Mouse (Mus musculus): ENCODE measurements around the gene Pmepa1. TPM values are rescaled to one million over a fixed set of nuclear protein-coding genes. Genes with fewer than 3 reads are reported as not detected.

Gene Pmepa1
- polyA plus RNA-seq, 1 experiment = 0.01 TPM

DNA sequence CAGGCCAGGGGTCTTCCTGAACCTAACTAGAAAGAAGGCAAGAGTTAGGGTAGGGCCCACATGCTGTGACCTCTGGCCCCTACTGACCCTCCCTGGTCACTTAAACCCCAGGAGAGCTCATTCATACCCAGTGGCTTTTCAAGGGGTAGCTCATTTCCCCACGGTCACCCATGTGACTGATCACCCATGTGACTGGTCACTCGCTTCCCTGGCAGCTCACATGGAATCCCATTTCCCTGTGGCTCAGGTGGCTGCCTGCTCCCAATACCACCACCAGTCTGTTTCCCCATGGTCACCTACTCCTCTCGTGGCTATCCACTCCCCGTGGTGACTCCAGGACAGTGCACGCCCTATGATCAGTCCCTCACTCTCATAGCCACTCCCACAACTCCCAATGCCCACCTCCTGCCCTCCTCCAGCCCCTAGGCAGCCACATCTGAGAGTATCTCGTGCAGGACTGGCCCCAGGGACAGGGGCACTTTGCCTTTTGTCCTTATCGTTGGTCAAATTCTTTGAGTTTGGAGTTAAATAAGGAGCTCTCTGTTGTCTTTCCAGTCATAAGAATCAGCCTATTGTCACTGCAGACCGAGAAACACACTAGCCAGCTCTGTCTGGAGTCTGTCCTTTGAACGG, 17.8 kb downstream of the Pmepa1 start:
- Histone ChIP-seq H3K27me3 (ENCODE audit: control insufficient read depth) (no peaks in the 10 kb centered on the region), H3K4me3 (replicated peaks) (no peak overlapping the region), H3K4me1 (ENCODE audit: control insufficient read depth) (no peaks in the 10 kb centered on the region), H3K9me3 (ENCODE audit: control insufficient read depth, low read length) (no peaks in the 10 kb centered on the region), H3K36me3 (ENCODE audit: control insufficient read depth) (no peaks in the 10 kb centered on the region)
- TF ChIP-seq TAL1 (IDR thresholded peaks at IDR 0.05; ENCODE audit: low read length) (no peak), GATA1 (IDR thresholded peaks at IDR 0.05; ENCODE audit: low read length) (no peak)

GRCm38 (mm10) chr2:173257610-173258009, 18.7 kb downstream of the Pmepa1 start:
- no peaks in the 10 kb centered on the region for H3K4me1 ChIP-seq (ENCODE audit: control insufficient read depth)
- H3K9me3 ChIP-seq (ENCODE audit: control insufficient read depth, low read length) = no peaks in the 10 kb centered on the region
- no peak for TF ChIP-seq GATA1 (IDR thresholded peaks at IDR 0.05; ENCODE audit: low read length)
- TF ChIP-seq TAL1 (IDR thresholded peaks at IDR 0.05; ENCODE audit: low read length) = no peak
- no peaks in the 10 kb centered on the region for H3K27me3 ChIP-seq (ENCODE audit: control insufficient read depth)
- H3K4me3 ChIP-seq (replicated peaks) = no peak overlapping the region
- H3K36me3 ChIP-seq (ENCODE audit: control insufficient read depth) = no peaks in the 10 kb centered on the region

- H3K36me3 ChIP-seq (ENCODE audit: control insufficient read depth) = no peaks in the 10 kb centered on the region
- H3K27me3 ChIP-seq (ENCODE audit: control insufficient read depth) = no peaks in the 10 kb centered on the region
- H3K4me1 ChIP-seq (ENCODE audit: control insufficient read depth) = no peaks in the 10 kb centered on the region
- H3K9me3 ChIP-seq (ENCODE audit: control insufficient read depth, low read length) = no peaks in the 10 kb centered on the region
- H3K4me3 ChIP-seq (replicated peaks) = no peak overlapping the region
- TF ChIP-seq TAL1 (IDR thresholded peaks at IDR 0.05; ENCODE audit: low read length) (no peak), GATA1 (IDR thresholded peaks at IDR 0.05; ENCODE audit: low read length) (no peak)
Observed at GRCm38 (mm10) chr2:173256552-173256949, 19.8 kb downstream of the Pmepa1 start.

- TF ChIP-seq GATA1 (IDR thresholded peaks at IDR 0.05; ENCODE audit: low read length) = no peak
- H3K36me3 ChIP-seq (ENCODE audit: control insufficient read depth) = no peaks in the 10 kb centered on the region
- H3K27me3 ChIP-seq (ENCODE audit: control insufficient read depth) = no peaks in the 10 kb centered on the region
- H3K4me1 ChIP-seq (ENCODE audit: control insufficient read depth) = no peaks in the 10 kb centered on the region
- H3K9me3 ChIP-seq (ENCODE audit: control insufficient read depth, low read length) = no peaks in the 10 kb centered on the region
- no peak overlapping the region for H3K4me3 ChIP-seq (replicated peaks)
Observed at GRCm38 (mm10) chr2:173255810-173256551, 20.4 kb downstream of the Pmepa1 start.

GRCm38 (mm10) chr2:173253761-173254662, 22.3 kb downstream of the Pmepa1 start:
- H3K36me3 ChIP-seq (ENCODE audit: control insufficient read depth) = no peaks in the 10 kb centered on the region
- no peak for TF ChIP-seq GATA1 (IDR thresholded peaks at IDR 0.05; ENCODE audit: low read length)
- no peak overlapping the region for H3K4me3 ChIP-seq (replicated peaks)
- H3K9me3 ChIP-seq (ENCODE audit: control insufficient read depth, low read length) = no peaks in the 10 kb centered on the region
- H3K4me1 ChIP-seq (ENCODE audit: control insufficient read depth) = no peaks in the 10 kb centered on the region
- no peaks in the 10 kb centered on the region for H3K27me3 ChIP-seq (ENCODE audit: control insufficient read depth)

- Histone ChIP-seq H3K9me3 (ENCODE audit: control insufficient read depth, low read length) (no peaks in the 10 kb centered on the region), H3K36me3 (ENCODE audit: control insufficient read depth) (no peaks in the 10 kb centered on the region), H3K4me3 (replicated peaks) (no peak overlapping the region), H3K4me1 (ENCODE audit: control insufficient read depth) (no peaks in the 10 kb centered on the region), H3K27me3 (ENCODE audit: control insufficient read depth) (no peaks in the 10 kb centered on the region)
- no peak for TF ChIP-seq GATA1 (IDR thresholded peaks at IDR 0.05; ENCODE audit: low read length)
- no peak for TF ChIP-seq TAL1 (IDR thresholded peaks at IDR 0.05; ENCODE audit: low read length)
Observed at GRCm38 (mm10) chr2:173251675-173252074, 24.7 kb downstream of the Pmepa1 start.

- Histone ChIP-seq H3K36me3 (ENCODE audit: control insufficient read depth) (no peaks in the 10 kb centered on the region), H3K4me3 (replicated peaks) (no peak overlapping the region), H3K27me3 (ENCODE audit: control insufficient read depth) (no peaks in the 10 kb centered on the region), H3K9me3 (ENCODE audit: control insufficient read depth, low read length) (no peaks in the 10 kb centered on the region), H3K4me1 (ENCODE audit: control insufficient read depth) (no peaks in the 10 kb centered on the region)
- TF ChIP-seq TAL1 (IDR thresholded peaks at IDR 0.05; ENCODE audit: low read length) (no peak), GATA1 (IDR thresholded peaks at IDR 0.05; ENCODE audit: low read length) (no peak)
Observed at GRCm38 (mm10) chr2:173251133-173251532, 25.2 kb downstream of the Pmepa1 start.

DNA sequence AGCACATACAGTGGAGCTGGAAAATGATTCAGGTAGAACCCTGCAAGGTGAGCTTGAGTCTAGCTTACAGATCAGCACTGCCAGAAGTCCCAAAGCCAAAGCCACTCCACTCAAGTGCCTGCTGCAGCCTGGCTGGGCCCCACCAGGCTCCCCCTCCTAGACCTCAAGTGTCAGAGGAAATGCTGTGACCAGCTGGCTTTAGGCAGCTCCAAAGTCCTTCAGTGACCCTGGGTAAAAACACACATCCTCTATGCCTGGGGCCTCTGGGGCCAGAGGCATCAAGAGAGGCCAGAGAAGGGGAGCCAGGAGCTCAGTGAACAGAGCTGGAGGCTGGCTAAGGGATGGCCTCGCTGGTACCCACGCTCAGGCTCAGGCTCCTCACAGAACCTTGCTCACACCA, 25.9 kb downstream of the Pmepa1 start:
- Histone ChIP-seq H3K9me3 (ENCODE audit: control insufficient read depth, low read length) (no peaks in the 10 kb centered on the region), H3K36me3 (ENCODE audit: control insufficient read depth) (no peaks in the 10 kb centered on the region), H3K4me1 (ENCODE audit: control insufficient read depth) (no peaks in the 10 kb centered on the region), H3K27me3 (ENCODE audit: control insufficient read depth) (no peaks in the 10 kb centered on the region), H3K4me3 (replicated peaks) (no peak overlapping the region)
- no peak for TF ChIP-seq TAL1 (IDR thresholded peaks at IDR 0.05; ENCODE audit: low read length)
- TF ChIP-seq GATA1 (IDR thresholded peaks at IDR 0.05; ENCODE audit: low read length) = no peak

DNA sequence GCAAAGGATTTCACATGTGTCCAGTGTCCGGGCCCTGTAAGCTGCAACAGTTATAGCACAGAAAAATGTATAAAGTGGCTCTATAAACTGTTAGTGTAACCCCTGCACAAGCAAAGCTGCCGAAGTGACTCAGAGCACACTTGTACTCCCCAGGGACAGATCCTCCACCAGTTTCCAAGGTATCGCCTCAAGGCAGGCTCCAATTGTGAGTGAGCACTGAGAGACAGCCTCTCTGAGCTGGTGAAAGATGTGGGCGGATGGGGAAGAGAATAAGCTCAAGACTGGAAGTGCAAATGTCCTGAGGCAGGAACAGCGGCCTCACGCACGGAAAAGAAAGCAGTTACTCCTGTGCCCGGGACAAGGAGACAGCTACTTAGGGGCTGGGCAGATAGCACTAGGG, 26.4 kb downstream of the Pmepa1 start:
- TF ChIP-seq GATA1 (IDR thresholded peaks at IDR 0.05; ENCODE audit: low read length) (no peak), TAL1 (IDR thresholded peaks at IDR 0.05; ENCODE audit: low read length) (no peak)
- Histone ChIP-seq H3K4me1 (ENCODE audit: control insufficient read depth) (no peaks in the 10 kb centered on the region), H3K4me3 (replicated peaks) (no peak overlapping the region), H3K9me3 (ENCODE audit: control insufficient read depth, low read length) (no peaks in the 10 kb centered on the region), H3K36me3 (ENCODE audit: control insufficient read depth) (no peaks in the 10 kb centered on the region), H3K27me3 (ENCODE audit: control insufficient read depth) (no peaks in the 10 kb centered on the region)

Data from erythroblast, embryonic 14.5 days (primary cell).